Mouse (Mus musculus) stomach, embryonic 15.5 days (tissue): ENCODE data around the gene Usp46. TPM values are rescaled to one million over a fixed set of nuclear protein-coding genes. Genes with fewer than 3 reads are reported as not detected.
A peak's percentile ranks its signal among the peaks of the same experiment; 100 is the strongest.

Experiments
- ATAC-seq: fragments of 200-750 bp; cut with Nextera tagmentation; 2 replicates; pipeline ENCODE4 v1.8.0; 2017; ENCODE audit warnings: low read depth, moderate number of reproducible peaks, moderate TSS enrichment; ENCODE audit not compliant: insufficient read depth, low FRiP score
- H3K27ac ChIP-seq: fragments of 300-500 bp; sonication (generic); 2 replicates; pipeline ENCODE4 v1.5.1; 2015; ENCODE audit warnings: mild to moderate bottlenecking, inconsistent platforms
- H3K27me3 ChIP-seq: fragments of 300-500 bp; sonication (generic); replicated peaks from 2 replicates; pipeline ENCODE4 v1.6.1; 2015; ENCODE audit warnings: inconsistent platforms
- H3K36me3 ChIP-seq: fragments of 300-500 bp; sonication (generic); 2 replicates; pipeline ENCODE4 v1.6.1; 2015; ENCODE audit warnings: inconsistent platforms
- H3K4me1 ChIP-seq: fragments of 300-500 bp; sonication (generic); 2 replicates; pipeline ENCODE4 v1.6.1; 2015; ENCODE audit warnings: inconsistent platforms
- H3K4me2 ChIP-seq: fragments of 300-500 bp; sonication (generic); 2 replicates; pipeline ENCODE4 v1.6.1; 2015; ENCODE audit warnings: mild to moderate bottlenecking, inconsistent platforms
- H3K4me3 ChIP-seq: fragments of 300-500 bp; sonication (generic); replicated peaks from 2 replicates; pipeline ENCODE4 v1.5.1; 2015; ENCODE audit warnings: inconsistent platforms
- H3K9ac ChIP-seq: fragments of 300-500 bp; sonication (generic); 2 replicates; pipeline ENCODE4 v1.6.1; 2015; ENCODE audit warnings: inconsistent platforms
- H3K9me3 ChIP-seq: fragments of 300-500 bp; sonication (generic); 2 replicates; pipeline ENCODE4 v1.6.1; 2016; ENCODE audit warnings: inconsistent platforms
- WGBS: fragments of 180-500 bp; shearing (Covaris S2); methylation state at CpG from one replicate; pipeline ENCODE4 v1.1.7; 2015; 5-methylcytosine and 5-hydroxymethylcytosine counted together
- polyA plus RNA-seq: library from polyadenylated mRNA; unstranded; fragments of >200 nt; fragmentation: Nextera tagmentation; extraction: Ambion mirVana; gene quantifications from 2 replicates; pipeline ENCODE4 v1.2.1, GENCODE M21; 2015

Usp46 gene
- polyA plus RNA-seq, 1 experiment from 2014 or later: 27.7 TPM

- no peak overlapping the region for H3K9ac ChIP-seq
- H3K4me2 ChIP-seq: no peak overlapping the region
- WGBS: 53% methylated on average over 16 of the region's 16 CpGs
- H3K4me3 ChIP-seq: no peak overlapping the region
- no peaks in the 10 kb centered on the region for H3K9me3 ChIP-seq
- 0 out of 2 replicates have a peak overlapping the region, but pooled peaks have one; percentile 24 for H3K27ac ChIP-seq
- no peaks in the 10 kb centered on the region for H3K27me3 ChIP-seq
- H3K4me1 ChIP-seq: peaks cover 5% of the 10 kb centered on the region; the same call in 1 of the 2 replicates
- H3K36me3 ChIP-seq: no peaks in the 10 kb centered on the region
- ATAC-seq: no peak
Measured at GRCm38 (mm10) chr5:74048846-74049495, 19.3 kb downstream of the Usp46 start.

GRCm38 (mm10) chr5:74044591-74044990 is 23.6 kb downstream of the Usp46 start:
- Histone ChIP-seq H3K36me3 (no peaks in the 10 kb centered on the region), H3K4me1 (0 out of 2 replicates have a peak, but pooled peaks cover 5% of the 10 kb centered on the region), H3K4me3 (no peak overlapping the region), H3K4me2 (no peak overlapping the region), H3K9me3 (no peaks in the 10 kb centered on the region), H3K9ac (no peak overlapping the region), H3K27me3 (no peaks in the 10 kb centered on the region), H3K27ac (no peak overlapping the region)
- no peak for ATAC-seq
- 68% methylated on average over 7 of the region's 7 CpGs for WGBS

DNA sequence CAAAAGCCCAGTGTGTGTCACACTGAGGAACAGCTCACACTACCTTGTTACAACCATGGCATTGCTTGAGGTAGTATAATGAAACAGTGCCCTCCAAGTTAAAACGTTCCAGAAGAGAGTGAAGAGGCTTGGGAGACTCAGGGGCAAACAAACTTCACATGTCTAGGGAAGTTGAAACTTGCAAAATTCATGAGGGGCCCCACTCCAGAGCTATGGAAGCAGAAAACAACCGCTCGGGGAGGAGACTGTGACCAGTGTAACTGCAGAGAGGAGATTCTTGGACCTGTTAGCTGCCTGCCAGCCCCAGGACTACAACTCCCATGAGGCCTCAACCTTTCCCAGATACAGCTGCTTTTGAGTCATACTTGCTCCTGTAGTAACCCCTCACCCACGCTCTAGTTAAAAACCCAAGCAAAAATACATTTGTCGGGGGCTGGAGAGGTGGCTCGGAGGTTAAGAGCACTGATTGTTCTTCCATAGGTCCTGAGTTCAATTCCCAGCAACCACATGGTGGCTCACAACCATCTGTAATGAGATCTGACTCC is 25.4 kb downstream of the Usp46 start:
- Histone ChIP-seq H3K9me3 (no peaks in the 10 kb centered on the region), H3K4me1 (0 out of 2 replicates have a peak, but pooled peaks cover 5% of the 10 kb centered on the region), H3K4me2 (no peak overlapping the region), H3K9ac (no peak overlapping the region), H3K27ac (no peak overlapping the region), H3K4me3 (no peak overlapping the region), H3K27me3 (no peaks in the 10 kb centered on the region), H3K36me3 (no peaks in the 10 kb centered on the region)
- WGBS: 65% methylated on average over 6 of the region's 6 CpGs
- ATAC-seq: no peak

GRCm38 (mm10) chr5:74040541-74040940 is 27.7 kb downstream of the Usp46 start:
- no peaks in the 10 kb centered on the region for H3K36me3 ChIP-seq
- ATAC-seq: no peak
- H3K4me2 ChIP-seq: no peak overlapping the region
- 0 out of 2 replicates have a peak, but pooled peaks cover 3% of the 10 kb centered on the region for H3K4me1 ChIP-seq
- no peak overlapping the region for H3K27ac ChIP-seq
- 90% methylated on average over 4 of the region's 4 CpGs for WGBS
- H3K27me3 ChIP-seq: no peaks in the 10 kb centered on the region
- no peaks in the 10 kb centered on the region for H3K9me3 ChIP-seq
- no peak overlapping the region for H3K4me3 ChIP-seq
- no peak overlapping the region for H3K9ac ChIP-seq

DNA sequence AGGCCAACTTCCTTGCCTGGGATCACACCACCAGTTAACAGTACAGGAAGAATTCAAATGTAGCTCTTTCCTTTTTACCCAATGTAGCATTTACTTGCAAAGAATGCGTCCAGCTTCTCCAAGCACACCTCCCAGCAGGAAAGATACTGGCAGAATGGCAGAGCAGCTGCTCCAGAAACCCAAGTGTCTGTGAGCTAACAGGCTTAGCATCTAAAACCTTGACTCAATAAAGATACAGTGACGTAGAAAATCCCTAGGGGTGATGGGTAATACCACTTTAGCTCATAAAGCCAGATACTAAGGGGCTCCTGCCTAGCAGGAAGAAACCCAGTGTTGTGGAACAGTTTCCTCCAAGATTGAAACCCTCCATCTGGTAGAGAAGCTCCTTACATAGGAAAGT is 32.8 kb downstream of the Usp46 start:
- Histone ChIP-seq H3K36me3 (peaks cover 8% of the 10 kb centered on the region; the same call in 1 of the 2 replicates), H3K4me1 (peaks cover 3% of the 10 kb centered on the region; the same call in 1 of the 2 replicates), H3K27ac (no peak overlapping the region), H3K9ac (no peak overlapping the region), H3K9me3 (no peaks in the 10 kb centered on the region), H3K27me3 (no peaks in the 10 kb centered on the region), H3K4me2 (no peak overlapping the region), H3K4me3 (no peak overlapping the region)
- ATAC-seq: no peak
- 82% methylated on average over 2 of the region's 2 CpGs for WGBS

GRCm38 (mm10) chr5:74034177-74034576 is 34.1 kb downstream of the Usp46 start:
- Histone ChIP-seq H3K27ac (no peak overlapping the region), H3K9ac (no peak overlapping the region), H3K27me3 (no peaks in the 10 kb centered on the region), H3K36me3 (peaks cover 8% of the 10 kb centered on the region; the same call in 1 of the 2 replicates), H3K9me3 (no peaks in the 10 kb centered on the region), H3K4me2 (no peak overlapping the region), H3K4me3 (no peak overlapping the region), H3K4me1 (peaks cover 4% of the 10 kb centered on the region; the same call in 1 of the 2 replicates)
- ATAC-seq: no peak
- WGBS: 71% methylated on average over 4 of the region's 4 CpGs

GRCm38 (mm10) chr5:74029787-74030186 is 38.4 kb downstream of the Usp46 start:
- H3K27me3 ChIP-seq: no peaks in the 10 kb centered on the region
- peaks cover 6% of the 10 kb centered on the region; the same call in 1 of the 2 replicates for H3K4me1 ChIP-seq
- peak; percentile 75; the same call in 1 of the 2 replicates for ATAC-seq
- H3K9me3 ChIP-seq: no peaks in the 10 kb centered on the region
- H3K4me2 ChIP-seq: no peak overlapping the region
- H3K36me3 ChIP-seq: peaks cover 14% of the 10 kb centered on the region; the same call in 1 of the 2 replicates
- H3K9ac ChIP-seq: no peak overlapping the region
- 45% methylated on average over 7 of the region's 7 CpGs for WGBS
- H3K4me3 ChIP-seq: no peak overlapping the region
- H3K27ac ChIP-seq: 0 out of 2 replicates have a peak overlapping the region, but pooled peaks have one; percentile 2

DNA sequence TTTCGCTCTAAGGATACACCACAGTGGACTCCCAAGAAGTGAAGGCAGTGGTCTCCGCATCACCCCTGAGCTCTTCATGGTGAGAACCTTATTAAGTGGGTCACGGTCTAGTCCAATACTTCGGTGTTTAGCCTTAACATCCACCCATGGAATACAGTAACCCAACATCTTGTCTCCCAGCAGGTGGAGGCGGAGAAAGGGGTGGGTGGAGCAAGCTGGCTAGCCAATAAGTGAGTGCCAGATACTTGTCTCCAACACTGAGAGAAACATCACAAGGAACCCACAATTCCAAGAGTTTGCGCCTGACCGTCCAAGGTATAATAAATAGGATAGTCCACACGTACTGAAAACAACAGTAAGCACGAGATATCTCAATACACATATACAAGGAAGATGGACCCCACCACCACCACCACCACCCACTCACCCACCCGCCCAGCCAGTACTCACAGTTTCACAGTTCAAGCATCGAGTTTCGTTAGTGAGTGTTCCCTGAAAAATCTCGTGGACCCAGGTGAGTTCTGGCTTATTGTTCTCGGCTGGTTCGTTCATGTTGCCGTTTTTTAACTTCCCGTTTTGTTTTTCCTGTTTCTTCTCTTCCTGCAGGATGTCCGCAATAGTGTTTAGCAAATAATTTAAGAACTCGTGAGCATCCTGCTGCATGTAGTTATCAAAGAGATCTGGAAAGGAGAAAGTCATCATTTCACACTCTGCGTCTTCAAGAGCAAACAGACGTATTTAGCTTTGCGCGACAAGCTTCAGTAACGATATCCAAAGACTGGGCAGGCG is 39.3 kb downstream of the Usp46 start:
- peaks cover 6% of the 10 kb centered on the region; the same call in 1 of the 2 replicates for H3K4me1 ChIP-seq
- H3K36me3 ChIP-seq: peaks cover 14% of the 10 kb centered on the region; the same call in 1 of the 2 replicates
- H3K9me3 ChIP-seq: no peaks in the 10 kb centered on the region
- H3K4me3 ChIP-seq: no peak overlapping the region
- WGBS: 85% methylated on average over 25 of the region's 25 CpGs
- no peak overlapping the region for H3K4me2 ChIP-seq
- H3K9ac ChIP-seq: no peak overlapping the region
- no peaks in the 10 kb centered on the region for H3K27me3 ChIP-seq
- no peak overlapping the region for H3K27ac ChIP-seq
- no peak for ATAC-seq

DNA sequence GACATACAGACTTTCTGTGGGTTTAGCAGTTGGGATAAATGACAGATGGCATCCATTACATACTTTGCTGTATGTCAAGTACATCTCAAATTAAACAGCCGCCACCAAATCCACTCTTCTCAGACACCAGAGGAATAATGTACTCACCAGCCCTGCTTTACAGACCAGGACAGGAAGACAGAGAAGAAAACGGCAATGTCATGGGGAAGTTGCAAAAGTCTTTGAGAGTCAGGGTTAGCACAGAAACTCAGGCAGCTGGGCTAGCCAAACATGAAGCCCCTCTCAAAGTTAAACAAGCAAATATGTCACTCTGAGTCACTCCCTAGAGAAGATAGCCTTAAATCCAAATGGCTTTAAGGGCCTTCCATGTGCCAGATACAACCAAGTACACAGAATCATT is 40.0 kb downstream of the Usp46 start:
- Histone ChIP-seq H3K27me3 (no peaks in the 10 kb centered on the region), H3K27ac (no peak overlapping the region), H3K4me1 (peaks cover 6% of the 10 kb centered on the region; the same call in 1 of the 2 replicates), H3K9me3 (no peaks in the 10 kb centered on the region), H3K4me2 (no peak overlapping the region), H3K36me3 (peaks cover 14% of the 10 kb centered on the region; the same call in 1 of the 2 replicates), H3K4me3 (no peak overlapping the region), H3K9ac (no peak overlapping the region)
- WGBS: 59% methylated on average over 2 of the region's 2 CpGs
- ATAC-seq: no peak

DNA sequence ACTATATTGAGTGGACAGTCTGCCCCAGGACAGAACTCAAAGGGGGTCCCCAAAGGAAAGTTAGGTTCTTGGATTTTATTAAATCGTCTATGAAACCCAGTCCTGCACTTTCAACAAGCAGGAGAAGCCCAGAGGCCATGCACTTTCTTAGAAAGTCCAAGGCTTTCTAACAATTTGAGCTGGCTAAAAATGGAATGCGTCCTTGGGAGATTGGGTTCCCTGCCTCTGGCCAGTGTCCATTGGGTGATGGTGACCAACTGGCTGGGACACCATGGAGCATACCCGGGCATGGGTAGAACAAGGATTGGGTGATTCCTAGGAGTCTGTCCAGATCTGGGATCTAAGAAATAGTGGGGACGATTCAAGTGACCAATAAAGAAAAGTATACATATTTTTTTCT is 47.7 kb downstream of the Usp46 start:
- Histone ChIP-seq H3K4me3 (no peak overlapping the region), H3K4me1 (no peaks in the 10 kb centered on the region), H3K36me3 (peaks cover 19% of the 10 kb centered on the region; the same call in 1 of the 2 replicates), H3K4me2 (no peak overlapping the region), H3K9ac (no peak overlapping the region), H3K9me3 (no peaks in the 10 kb centered on the region), H3K27me3 (no peaks in the 10 kb centered on the region), H3K27ac (no peak overlapping the region)
- 89% methylated on average over 4 of the region's 4 CpGs for WGBS
- ATAC-seq: no peak

DNA sequence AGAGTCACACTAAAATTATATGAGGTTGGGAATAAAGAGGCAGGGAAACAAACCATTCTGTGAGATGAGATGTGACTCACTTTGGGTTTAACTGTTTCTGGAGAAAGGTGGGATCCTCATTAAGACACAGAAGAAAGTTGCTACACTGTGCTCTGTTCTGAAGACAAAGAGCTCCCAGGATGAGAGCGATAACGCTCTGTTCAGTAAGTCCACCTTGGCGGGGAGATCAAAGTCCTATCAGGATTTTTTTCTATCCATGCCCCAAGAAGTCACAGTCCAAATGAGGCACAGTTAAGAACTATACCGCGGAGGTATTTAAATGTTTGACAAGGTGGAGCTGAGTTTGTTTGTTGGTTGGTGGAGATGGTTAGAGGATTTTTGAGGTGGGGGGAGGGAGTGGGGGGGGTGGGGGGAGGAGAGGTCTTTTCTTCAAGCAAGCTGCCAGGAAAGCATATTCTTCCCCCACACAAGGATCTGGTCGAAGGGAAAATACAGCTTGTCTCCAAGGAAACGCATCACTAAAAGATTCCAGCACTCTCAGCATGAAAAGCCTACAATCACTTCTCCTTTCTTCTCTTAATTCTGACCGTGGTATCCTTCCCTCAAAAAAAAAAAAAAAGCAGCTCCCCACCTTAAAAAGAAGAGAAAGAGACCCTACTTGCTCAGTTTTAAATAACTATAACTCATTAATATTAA is 49.2 kb downstream of the Usp46 start:
- Histone ChIP-seq H3K4me2 (no peak overlapping the region), H3K4me1 (no peaks in the 10 kb centered on the region), H3K9me3 (no peaks in the 10 kb centered on the region), H3K4me3 (no peak overlapping the region), H3K27ac (no peak overlapping the region), H3K36me3 (peaks cover 22% of the 10 kb centered on the region; the same call in 1 of the 2 replicates), H3K9ac (no peak overlapping the region), H3K27me3 (no peaks in the 10 kb centered on the region)
- ATAC-seq: no peak
- WGBS: 67% methylated on average over 8 of the region's 8 CpGs
